Mouse (Mus musculus) cerebellum, adult 9-11 months (tissue): ENCODE measurements at regions not wholly inside any gene's neighbourhood (a gene's known extent, or its start where the extent isn't known, plus 50 kb on each side); places are given as distances from the start of the nearest gene placed in this dataset.
A peak's percentile ranks its signal among the peaks of the same experiment; 100 is the strongest.

ENCODE experiments used
- DNase-seq: peaks from one replicate; pipeline ENCODE4 v3.0.0; 2022

DNA sequence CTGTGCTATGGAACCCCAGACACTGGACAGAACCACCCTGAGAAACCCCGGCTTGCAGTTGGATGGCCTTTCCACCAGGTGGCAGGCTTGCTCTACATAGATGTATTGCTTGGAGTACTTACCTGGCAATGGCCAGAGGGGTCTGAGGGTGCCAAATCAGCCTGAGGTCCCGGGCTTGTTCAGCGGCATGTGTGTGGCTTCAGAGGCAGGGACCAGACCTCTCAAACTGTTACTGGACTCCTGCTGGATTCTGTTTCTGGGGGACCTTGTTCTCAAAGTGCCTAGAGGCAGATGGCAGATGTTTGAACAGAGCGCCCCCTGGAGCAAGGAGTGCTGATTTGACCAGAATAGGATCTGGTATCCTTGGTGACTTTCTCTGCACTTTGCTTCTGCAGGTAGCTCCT lies 262.9 kb upstream of the Gm4791 start:
- peak; percentile 87 for DNase-seq

DNA sequence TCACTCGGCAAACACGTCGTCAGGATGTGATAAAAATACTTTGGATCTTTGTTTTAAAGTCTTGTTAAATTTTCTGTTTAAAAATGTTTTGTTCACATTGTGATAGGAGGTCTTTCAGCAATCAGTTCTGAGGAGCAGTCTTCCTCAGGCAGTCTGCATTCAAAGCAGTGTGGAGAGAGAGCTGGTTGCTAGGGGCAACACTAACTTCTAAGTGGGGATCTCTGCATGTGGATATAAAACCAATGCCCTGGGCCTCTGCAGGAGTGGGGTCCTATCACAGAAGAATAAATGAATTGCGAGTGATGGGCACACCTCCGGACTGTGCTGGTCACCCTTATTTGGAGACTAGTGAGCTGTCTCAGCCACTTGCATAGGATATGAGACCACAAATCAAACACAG lies 270.1 kb upstream of the Gm4791 start:
- no peak for DNase-seq

DNA sequence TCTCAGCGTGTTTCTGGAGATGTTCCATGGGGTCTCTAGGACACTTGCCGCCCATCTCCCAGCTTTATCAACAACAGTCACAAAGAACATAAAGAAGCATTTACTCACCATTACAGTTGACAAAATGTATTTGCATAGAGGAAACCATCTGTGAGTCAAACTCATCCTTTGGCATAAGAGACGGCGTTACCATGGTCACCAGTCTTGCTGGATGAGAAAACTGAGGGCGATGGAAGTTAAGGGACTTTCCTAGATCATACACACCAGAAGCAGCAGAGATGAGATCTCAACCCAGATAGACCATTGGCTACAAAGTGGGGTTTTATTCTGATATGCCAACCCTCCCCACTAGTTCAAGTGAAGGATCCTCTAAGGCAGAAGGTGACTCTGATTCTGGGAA lies 274.3 kb upstream of the Gm4791 start:
- no peak for DNase-seq

DNA sequence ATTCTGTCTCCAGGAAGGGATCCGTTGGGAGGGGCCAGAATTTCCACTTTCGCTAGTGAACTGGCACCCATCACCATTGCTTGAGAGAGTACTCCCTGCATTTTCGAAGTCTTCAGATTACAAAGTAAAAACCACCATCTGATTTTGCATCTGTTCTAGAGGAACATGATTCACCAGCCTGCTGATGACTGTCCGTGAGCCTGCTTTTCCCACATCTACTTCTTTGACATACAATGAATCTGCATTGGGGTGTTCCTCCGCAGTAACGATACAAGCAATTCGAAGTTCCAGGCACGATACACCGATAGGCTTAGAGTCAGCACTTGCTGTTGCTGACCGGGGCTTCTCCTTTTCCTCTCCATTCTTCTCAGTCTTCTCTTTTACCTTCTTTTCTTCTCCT lies 285.1 kb upstream of the Gm4791 start:
- no peak for DNase-seq

DNA sequence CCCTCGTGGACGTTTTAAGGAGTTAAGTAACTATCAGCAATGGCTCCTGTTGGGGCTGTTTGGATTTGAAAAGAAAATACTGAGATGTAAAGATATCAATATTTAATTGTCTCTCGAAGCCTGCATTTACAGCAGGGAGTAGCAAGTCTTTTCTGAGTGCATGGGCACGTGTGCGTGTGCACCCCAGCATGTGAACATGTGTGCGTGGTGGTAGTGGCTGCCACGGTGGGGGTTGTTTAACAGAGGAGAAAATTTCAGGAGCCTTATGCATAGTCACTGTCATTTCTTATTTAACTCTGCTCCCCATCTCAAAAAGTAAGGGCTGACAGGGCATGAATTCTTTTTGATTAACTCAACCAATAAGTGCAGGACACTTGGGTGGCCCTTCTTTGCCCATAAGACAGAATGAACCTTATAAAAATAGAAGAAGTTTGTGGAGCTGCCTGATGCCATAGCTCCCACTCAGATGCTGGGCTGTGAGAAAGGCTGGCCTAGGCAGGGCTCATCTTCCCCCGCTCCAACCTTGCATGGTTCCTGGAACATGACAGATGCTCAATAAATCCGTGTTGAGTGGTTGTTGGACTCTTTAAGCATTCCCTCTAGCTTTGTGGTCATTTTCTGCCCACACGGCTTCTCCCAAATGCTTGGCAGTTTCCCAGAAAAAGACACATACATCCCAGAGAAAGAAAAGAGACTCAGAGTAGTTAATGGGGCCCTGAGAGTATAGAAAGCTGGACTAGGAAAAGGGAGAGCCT lies 294.2 kb upstream of the Gm4791 start:
- no peak for DNase-seq

DNA sequence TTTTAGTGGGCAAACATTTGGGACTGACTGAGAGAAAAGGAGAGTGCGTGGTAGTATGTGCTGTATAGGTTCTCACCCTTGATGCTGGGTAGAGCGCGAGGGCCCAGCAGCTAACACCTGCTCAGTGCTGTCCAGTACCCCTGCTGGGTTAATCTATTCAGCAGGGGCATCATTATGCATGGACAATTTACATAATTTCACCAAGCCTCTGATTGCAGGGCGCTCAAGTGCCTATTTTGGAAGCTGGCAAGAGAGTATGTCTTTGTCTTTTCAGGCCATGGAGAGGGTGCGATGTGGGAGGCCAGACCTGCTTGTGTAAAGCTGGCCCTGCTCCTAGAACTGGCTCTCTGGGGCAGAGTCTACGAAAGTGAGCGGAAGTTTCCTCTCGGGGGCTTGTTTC lies 294.9 kb upstream of the Gm4791 start:
- no peak for DNase-seq

DNA sequence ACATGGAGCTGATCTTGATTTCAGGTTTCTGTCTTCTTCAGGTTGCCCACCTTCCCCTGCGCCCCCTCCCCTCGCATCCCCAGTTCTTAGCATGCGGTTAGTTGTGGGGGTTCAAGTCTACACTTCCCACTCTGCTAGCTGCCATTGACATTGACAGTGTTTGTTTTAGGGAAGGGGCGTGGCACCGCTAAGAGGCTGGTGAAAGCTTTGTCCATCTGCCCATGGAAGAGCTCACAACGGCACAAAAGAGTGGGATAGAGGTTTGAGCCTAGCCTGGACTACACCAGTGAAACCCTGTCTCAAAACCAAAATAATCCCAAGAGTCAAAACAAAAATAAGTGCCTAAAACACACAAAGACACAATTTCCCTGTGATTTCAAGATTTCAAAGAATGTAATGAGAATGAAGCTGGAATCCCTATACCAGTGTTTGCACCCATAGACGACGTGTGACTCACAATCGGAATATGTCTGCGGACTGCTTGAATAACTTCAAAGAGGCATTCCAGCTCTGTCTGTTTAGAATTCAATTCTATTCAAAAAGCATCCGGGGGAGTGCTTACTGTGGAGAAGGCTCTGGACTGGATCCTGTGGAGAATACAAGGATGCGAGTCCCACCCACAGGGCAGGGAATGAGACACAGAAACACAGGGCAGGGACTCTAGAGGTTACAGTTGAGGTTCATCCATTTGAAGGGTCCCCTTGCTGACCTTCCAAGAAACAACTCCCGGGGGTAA lies 295.5 kb upstream of the Gm4791 start:
- no peak for DNase-seq

DNA sequence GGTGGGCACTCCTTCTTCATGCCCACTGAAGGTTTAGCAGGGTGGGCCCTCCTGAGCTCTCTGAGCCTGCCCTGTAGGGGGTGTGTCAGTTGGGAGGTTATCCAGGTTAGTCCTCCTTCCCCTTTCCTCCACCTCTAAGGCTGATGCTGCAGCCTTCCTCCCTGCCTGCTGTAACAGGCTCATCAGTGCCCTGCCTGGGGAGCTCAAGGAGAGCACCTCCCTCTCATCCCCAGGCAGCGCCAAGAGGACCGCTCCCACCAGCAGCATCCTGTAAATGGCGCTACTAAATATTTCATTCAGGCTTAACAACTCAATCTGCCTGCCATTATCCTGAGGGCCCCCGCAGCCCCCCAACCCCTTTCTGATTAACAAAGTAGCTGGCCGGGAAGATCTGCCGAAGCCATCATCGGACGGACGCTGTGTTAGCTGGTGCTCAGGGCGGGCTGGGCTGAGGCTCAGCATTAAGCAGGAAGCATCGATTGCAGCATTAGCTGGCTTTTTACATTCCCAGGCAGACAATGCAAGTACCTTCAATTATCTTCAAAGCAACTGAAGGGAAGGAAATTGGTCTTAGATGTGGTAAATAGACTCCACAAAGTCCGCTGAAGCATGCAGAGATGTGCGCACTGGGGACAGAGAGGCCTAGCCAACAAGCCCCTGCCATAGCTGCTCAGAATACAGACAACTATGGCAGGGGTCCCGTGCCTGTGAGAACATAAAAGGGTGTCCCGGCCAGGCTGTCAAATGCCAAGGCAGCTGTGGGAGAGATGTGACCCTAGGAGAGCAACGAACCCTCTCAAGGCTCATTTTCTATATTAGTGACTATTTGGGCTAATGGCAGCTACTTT lies 296.3 kb upstream of the Gm4791 start:
- DNase-seq = no peak

DNA sequence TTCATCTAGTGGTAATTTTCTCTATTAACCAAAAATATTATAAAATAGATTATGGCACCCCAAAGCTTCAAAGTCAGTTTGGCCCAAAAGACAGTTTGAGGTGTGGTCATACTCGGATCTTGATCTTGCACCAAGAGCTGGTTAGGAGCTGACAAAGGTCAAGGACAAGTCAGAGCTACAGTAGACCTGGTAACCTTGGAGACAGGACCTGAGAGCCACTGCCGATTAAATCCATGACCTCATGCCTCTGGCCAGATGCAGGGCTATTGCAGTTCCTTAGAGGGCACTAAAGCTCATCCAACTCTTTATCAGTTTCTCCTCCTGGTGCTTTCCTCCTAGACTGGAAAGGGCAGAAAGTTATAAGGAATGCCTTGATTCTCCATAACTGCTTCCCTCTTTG lies 302.4 kb upstream of the Gm4791 start:
- no peak for DNase-seq

DNA sequence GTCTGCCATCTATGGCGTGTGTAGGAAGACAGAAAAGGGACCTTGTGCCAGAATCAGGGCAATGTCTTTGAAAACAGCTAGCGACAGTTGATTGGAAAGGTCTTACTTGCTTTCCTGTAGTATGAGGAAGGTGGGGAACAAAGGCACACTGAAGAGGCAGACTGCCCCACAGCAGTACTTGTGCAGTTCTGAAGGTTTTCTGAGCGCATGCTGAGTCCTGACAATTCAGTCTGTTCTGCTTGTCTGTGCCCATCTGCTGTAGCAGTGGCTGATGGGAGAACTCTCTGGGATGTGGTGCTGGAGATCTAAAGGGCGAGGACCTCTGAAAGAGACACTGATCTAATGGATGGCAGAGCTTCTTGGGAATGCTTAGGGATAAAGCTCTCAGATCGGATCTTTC lies 309.2 kb upstream of the Gm4791 start:
- no peak for DNase-seq

DNA sequence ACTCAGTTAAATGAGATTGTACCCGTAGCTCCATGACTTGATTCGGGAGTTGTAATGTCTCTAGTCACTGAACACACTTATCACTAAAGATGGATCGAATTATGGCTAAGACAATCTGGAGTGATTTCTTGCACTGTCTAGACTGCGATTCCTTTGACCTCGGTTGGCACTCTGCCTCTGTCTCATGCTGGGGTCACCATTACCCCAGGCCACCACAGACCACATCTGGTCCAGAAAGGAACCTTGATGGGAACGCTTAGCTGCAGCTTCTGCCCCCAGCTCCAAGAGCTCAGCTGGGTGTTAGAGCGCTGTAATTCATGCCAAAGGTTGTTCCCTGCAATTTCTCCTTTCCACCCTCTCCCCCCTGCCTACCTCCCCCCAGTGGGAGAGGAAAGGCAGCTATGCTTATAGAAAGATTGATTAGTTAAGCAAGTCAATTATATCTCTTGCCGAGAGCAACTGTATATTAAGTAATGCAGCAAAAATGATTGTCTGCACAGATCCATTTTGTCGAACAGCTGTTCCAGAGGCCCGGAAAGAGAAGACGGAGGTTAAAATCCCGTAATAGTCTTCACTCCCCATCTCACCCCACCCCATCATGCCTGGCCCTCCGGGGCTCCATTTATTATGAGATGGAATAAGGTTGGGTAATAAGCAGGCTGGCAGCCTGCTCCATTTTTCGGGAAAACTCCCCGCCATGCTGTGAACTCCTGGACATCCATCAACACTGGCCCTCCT lies 314.3 kb upstream of the Gm4791 start:
- DNase-seq = no peak

DNA sequence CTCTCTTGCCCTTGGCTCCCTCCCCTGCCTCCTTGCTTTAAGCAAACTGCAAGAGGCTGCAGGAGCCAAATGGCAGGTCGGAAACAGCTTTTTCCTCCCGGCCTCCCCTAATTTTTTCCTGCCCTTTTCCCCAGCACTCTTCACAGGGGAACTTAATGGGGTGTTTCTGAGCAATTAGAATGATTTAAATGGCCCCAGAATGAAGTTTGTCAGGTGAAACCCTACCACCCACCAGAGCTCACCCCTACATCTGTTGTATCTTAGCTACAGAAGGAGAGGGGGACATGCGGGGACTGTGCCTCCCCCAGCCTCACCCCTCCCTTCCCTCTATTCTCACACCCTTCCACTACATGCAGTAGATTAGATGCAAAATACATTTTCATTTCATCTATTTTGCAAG lies 326.5 kb upstream of the Gm4791 start:
- DNase-seq = no peak

DNA sequence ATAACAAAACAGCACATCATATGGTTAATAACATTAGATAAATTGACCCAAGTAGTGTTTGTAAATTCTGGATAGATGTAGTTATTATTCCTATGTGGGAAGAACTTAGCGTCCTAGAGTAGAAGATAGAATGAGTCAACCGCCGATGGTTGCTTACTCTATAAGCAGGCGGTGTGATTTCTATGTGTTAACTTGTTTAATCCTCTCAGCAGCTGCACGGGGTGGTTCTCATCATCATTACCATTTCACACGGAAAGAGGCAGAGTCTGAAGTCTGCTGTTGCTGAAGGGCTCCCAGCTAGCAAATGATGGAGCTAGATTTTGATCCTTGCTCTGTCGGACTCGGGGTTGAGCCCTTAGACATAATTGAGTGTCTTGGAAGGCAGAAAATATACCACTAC lies 334.6 kb upstream of the 4931429L15Rik start:
- DNase-seq = no peak

DNA sequence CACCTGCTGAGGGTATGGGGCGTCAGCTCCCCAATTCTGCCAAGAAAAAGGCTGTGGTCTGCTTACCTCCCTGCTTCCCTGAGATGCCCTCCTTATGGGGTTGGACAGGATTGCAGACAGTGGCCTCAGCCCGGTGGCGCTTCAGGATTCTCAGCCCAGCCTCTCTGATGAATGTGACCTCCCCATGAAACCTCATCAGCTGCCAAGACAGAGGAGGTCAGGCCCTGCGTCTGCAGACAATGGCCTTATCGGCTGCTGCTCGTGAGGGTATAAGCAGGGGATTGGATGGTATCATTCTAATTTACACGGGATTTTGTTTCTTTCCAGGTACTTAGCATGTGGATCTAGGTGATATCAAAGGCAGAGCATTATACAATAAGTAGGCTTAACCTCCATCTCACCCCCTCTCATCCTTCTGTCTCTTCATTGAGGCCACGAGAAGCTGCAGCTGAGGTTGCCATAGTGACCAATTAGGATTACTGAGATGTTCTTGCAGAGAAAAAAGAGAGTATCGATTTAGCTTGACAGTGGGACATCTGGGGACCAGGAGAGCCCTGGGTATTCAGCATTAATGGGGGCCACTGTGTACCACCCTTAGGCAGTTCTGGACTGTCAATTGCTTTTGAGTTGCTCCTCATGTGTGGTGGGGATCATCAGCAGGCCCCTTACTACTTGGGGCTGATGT lies 327.6 kb upstream of the 4931429L15Rik start:
- no peak for DNase-seq

DNA sequence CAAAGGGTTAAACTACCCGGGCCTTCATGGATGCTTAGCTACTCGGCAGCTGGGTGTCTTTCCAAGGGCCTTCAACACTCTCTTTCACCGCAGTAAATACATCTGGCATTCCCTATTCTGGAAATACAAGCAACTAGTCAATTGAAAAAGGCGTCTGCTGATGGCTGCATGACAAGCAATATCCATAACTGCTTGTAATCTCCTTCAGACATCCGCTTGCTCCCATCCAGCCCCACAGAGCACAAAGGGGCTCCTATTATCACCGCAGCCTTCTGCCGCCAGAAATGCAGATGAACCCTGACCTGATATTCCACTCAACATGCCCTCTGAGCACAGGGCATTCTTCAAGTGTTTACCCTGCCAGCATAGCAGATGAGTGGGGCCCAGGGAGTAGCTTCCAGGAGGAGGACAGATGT lies 325.7 kb upstream of the 4931429L15Rik start:
- no peak for DNase-seq

DNA sequence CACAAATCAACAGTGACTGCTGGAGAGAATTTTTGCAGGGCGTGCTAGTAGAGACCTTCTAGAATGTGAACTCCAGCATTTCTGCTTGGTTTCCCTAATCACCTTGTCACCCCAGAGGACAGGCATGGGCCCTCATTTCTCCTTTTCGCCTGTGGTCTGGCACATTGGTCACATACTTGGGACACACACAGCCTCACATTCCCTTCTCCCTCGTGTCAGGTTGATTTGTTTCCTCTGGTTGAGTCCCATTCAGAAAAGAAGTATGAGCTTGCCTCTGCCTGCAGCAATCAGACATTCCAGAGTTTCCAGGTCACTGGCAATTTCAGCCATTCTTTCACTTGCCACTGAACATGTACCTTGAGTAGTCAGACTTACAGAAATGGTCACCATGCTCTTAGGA lies 323.8 kb upstream of the 4931429L15Rik start:
- no peak for DNase-seq

DNA sequence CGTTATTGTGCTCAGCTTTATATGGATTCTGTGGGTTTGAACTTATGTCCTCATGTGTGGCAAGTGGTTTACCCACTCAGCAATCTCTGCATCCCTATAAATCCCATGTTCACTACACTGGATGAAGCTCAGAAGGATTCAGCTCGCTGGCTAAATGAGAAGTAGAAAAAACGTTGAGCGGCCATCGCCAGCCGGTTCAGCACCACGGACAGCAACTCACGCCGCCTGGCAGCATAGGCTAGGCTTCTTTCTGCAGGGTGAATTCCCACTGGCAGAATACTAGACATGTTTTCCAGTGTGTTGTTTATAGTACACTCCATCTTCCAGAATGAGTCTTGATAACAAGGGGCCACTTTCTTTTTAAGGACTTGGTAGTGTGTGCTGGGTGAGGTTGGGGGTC lies 322.9 kb upstream of the 4931429L15Rik start:
- DNase-seq = no peak

DNA sequence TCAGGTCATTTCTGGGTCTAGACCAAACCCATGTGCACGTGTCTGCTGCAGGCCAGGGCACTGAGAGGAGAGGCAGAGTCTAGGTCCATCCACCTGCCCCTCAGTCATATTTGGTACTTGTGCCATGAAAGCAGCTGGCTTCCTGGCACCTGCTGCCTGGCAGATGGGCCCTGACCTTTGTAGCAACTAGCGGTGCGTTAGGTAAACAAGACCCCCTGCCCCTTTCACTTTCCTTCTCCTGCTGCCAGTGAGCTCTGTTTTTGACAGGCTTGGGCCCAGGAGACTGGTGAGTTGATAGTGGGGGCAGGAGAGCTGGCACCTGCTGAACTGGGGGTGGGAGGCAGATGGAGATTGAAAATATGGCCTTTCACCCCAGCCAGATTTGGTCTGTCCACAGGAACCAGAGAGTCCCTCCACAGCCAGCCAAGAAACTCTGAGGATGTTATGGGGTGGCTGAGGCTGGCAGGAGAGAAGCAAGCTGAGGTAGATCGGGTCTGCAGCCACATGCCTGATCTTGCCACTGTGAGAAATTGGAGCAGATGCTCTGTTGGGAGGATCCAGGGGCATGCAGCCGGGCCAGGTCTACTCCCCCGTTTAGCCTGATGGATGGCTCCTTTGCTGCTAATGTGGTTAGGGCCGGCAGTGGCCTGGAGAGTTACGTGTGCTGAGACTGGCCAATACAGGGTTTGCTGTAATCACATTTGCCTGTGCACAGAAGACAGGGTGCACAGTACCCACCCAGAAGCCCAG lies 316.6 kb upstream of the 4931429L15Rik start:
- DNase-seq = peak; percentile 89

DNA sequence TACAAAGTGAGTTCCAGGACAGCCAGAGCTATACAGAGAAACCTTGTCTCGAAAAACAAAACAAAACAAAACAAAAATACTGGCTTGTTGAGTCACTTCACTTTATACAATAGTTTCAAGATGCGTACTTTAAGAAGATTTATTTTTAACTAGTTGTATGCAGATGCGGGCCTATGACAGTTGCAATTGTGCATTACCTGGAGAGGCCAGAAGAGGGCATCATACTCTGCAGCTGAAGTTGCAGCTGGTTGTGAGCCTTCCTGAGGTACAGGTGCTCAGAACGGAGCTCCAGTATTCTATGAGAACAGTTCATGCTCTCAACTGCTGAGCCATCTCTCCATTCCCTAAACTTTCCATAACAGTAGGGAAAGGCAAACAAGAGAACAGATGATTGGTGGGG lies 314.2 kb upstream of the 4931429L15Rik start:
- no peak for DNase-seq

DNA sequence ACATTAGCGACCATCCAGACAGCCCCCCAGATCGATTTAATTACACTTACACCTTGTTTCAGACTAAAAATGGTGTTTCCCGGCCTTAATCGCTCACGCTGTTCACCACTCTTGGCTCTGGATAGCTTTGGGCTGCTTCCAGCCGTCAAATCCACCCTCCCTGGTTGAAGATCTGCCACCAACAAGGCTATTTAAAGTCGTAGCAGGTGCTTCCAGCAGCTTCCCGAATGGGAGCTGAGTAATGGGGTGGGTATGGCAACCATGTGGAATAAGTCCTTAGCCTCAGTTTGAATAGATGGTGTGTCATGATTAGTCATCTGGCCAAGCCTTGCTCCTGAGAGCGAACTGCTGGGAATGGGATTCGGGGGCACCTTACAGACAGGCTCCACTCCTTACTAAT lies 312.8 kb upstream of the 4931429L15Rik start:
- peak; percentile 83 for DNase-seq

DNA sequence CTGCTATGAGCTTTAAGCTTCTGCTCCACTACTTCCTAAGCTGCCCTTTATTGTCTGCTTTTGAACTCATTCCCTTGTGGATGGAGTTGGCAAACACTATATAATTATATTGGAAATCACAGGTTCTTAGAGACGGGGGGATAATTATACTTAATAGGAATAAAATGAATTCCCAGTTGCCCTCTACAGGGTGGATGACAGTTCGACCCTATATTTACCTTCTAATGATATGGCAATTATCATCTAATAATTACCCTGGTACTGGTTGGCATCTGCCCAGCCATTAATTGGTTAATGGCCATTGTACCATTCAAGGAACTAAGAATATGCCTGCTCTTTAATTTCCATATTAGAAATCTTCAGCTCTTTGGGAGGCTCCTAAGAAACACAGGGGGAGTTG lies 302.5 kb upstream of the 4931429L15Rik start:
- no peak for DNase-seq

DNA sequence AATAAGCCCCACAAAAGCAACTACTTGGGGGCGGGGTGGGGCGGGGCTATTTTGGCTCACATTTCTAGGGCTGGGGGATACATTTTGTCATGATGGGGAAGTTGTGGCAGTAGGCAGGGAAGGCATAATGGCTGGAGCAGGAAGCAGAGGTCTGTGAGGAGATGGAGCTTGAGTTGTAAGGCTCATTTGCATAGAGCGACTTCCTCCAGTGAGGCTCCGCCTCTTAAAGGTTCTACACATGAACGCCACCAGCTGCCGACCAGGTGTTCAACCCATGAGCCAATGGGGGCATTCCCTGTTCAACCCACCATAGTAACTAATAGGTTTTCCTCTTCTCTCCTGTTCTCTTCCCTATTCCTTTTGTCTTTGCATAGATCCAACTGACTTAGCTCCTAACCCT lies 302.1 kb upstream of the 4931429L15Rik start:
- no peak for DNase-seq
